Mouse (Mus musculus) olfactory bulb, adult 2 months (tissue): Measurements from ENCODE around the gene Scly.

Experiments
- CTCF ChIP-seq: fragments of 200-500 bp; IDR thresholded peaks from 2 replicates; pipeline ENCODE4 v1.5.1; 2012; ENCODE audit warnings: low read depth, mild to moderate bottlenecking, low read length, moderate library complexity; ENCODE audit not compliant: insufficient read depth
- POLR2A ChIP-seq: fragments of 200-500 bp; IDR thresholded peaks from 2 replicates; pipeline ENCODE4 v1.6.1; 2012; ENCODE audit warnings: mild to moderate bottlenecking, low read depth, low read length, moderate library complexity; ENCODE audit not compliant: insufficient read depth

DNA sequence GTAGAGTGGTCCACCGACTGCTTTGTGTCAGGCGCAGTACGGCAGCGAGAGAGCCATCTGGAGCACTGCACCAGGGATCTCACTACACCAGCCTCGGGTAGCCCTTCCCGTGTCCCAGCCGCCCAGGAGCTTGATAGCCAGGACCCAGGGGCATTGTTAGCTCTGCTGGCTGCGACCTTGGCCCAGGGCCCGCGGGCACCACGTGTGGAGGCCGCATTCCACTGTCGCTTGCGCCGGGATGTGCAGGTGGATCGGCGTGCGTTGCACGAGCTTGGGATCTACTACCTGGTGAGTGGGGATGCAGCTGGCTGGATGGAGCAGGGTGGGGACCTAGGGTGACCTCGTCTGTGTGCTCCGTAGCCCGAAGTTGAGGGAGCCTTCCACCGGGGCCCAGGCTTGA lies 71.9 kb downstream of the Scly start:
- TF ChIP-seq CTCF (no peak), POLR2A (no peak)
